Comparison of ENCODE assay signal across 15 mouse cellular contexts in genomic region chr3:102063273-102064120, GRCm38 (mm10). TPM values are rescaled to one million over a fixed set of nuclear protein-coding genes. Genes with fewer than 3 reads are reported as not detected.
DNase-seq lines count a peak whose midpoint lies in the region; ATAC-seq and TF ChIP-seq lines count a peak whose summit lies in the region.
"Had no signal": no experiment of that assay in that cellular context is flagged by ENCODE, and none has a peak within 500 bp of the region (broad histone marks: within the 10 kb centered on the region; RNA-seq: fewer than 3 reads in every experiment).

No protein-coding gene starts in this region.

- no peak for ATAC-seq in heart, embryonic 12.5 days (ENCODE audit: insufficient number of reproducible peaks, low FRiP score)
- ATAC-seq in liver, embryonic 11.5 days (replicated peaks; ENCODE audit: low FRiP score) = no peak
- ATAC-seq in liver, postnatal 0 days = no peak
- ATAC-seq in hindbrain, embryonic 13.5 days (ENCODE audit: low FRiP score) = no peak
- no peak for ATAC-seq in neural tube, embryonic 13.5 days (ENCODE audit: low read depth)

- no peak for TF ChIP-seq EP300 in liver, postnatal 0 days (IDR thresholded peaks at IDR 0.05; ENCODE audit: low read depth)

- no peak overlapping the region for H3K4me2 ChIP-seq in heart, embryonic 12.5 days
- no peak overlapping the region for H3K4me2 ChIP-seq in liver, embryonic 11.5 days
- H3K4me2 ChIP-seq in liver, postnatal 0 days (ENCODE audit: low read depth, low read length) = no peak overlapping the region
- H3K4me2 ChIP-seq in hindbrain, embryonic 13.5 days = no peak overlapping the region
- H3K4me2 ChIP-seq in neural tube, embryonic 13.5 days = no peak overlapping the region
- H3K4me2 ChIP-seq: lung, embryonic 14.5 days had no signal

- H3K27ac ChIP-seq in heart, embryonic 12.5 days (ENCODE audit: poor library complexity, severe bottlenecking) = 0 out of 2 replicates have a peak overlapping the region, but pooled peaks have one; percentile 41
- H3K27ac ChIP-seq in liver, embryonic 11.5 days (ENCODE audit: low read depth, low read length) = peak overlapping the region; percentile 40
- no peak overlapping the region for H3K27ac ChIP-seq in liver, postnatal 0 days (ENCODE audit: low read depth)
- H3K27ac ChIP-seq in hindbrain, embryonic 13.5 days = peak overlapping the region; percentile 63
- H3K27ac ChIP-seq in neural tube, embryonic 13.5 days (replicated peaks) = peak overlapping the region; percentile 79
- H3K27ac ChIP-seq: embryonic facial prominence, embryonic 15.5 days had no signal

- WGBS in heart, embryonic 12.5 days = 66% methylated on average over 10 of the region's 10 CpGs
- 69% methylated on average over 10 of the region's 10 CpGs for WGBS in liver, embryonic 11.5 days
- WGBS in liver, postnatal 0 days (ENCODE audit: insufficient replicate concordance) = 71% methylated on average over 10 of the region's 10 CpGs
- 75% methylated on average over 10 of the region's 10 CpGs for WGBS in hindbrain, embryonic 13.5 days
- 79% methylated on average over 10 of the region's 10 CpGs for WGBS in neural tube, embryonic 13.5 days

- H3K9ac ChIP-seq in heart, embryonic 12.5 days = no peak overlapping the region
- H3K9ac ChIP-seq in liver, embryonic 11.5 days (ENCODE audit: low read depth, low read length) = no peak overlapping the region
- H3K9ac ChIP-seq in liver, postnatal 0 days (replicated peaks) = no peak overlapping the region
- H3K9ac ChIP-seq in hindbrain, embryonic 13.5 days = no peak overlapping the region
- H3K9ac ChIP-seq in neural tube, embryonic 13.5 days = no peak overlapping the region
- H3K9ac ChIP-seq: embryonic facial prominence, embryonic 15.5 days; lung, embryonic 14.5 days had no signal

- DNase-seq in heart, adult 18-20 months = no peak
- DNase-seq in liver, embryonic 11.5 days (ENCODE audit: low spot score) = no peak
- DNase-seq in liver, postnatal 0 days = no peak
- no peak for DNase-seq in layer of hippocampus, adult 9-10 months (ENCODE audit: low spot score)
- DNase-seq in gastrocnemius, postnatal 14 days = no peak
- DNase-seq: adrenal gland, adult 2 months; B cell, adult 2 months; right cerebral cortex, adult 18-20 months had no signal

- H3K36me3 ChIP-seq in heart, embryonic 12.5 days = no peaks in the 10 kb centered on the region
- H3K36me3 ChIP-seq in liver, embryonic 11.5 days (ENCODE audit: control insufficient read depth, insufficient read depth, low read length) = no peaks in the 10 kb centered on the region
- H3K36me3 ChIP-seq in liver, postnatal 0 days (replicated peaks; ENCODE audit: insufficient read depth, low read length) = no peaks in the 10 kb centered on the region
- H3K36me3 ChIP-seq in hindbrain, embryonic 13.5 days = no peaks in the 10 kb centered on the region
- no peaks in the 10 kb centered on the region for H3K36me3 ChIP-seq in neural tube, embryonic 13.5 days
- H3K36me3 ChIP-seq: embryonic facial prominence, embryonic 15.5 days had no signal

- H3K27me3 ChIP-seq in heart, embryonic 12.5 days (replicated peaks) = no peaks in the 10 kb centered on the region
- no peaks in the 10 kb centered on the region for H3K27me3 ChIP-seq in liver, embryonic 11.5 days (replicated peaks; ENCODE audit: control insufficient read depth, insufficient read depth, low read length)
- no peaks in the 10 kb centered on the region for H3K27me3 ChIP-seq in liver, postnatal 0 days (ENCODE audit: insufficient read depth, low read length)
- no peaks in the 10 kb centered on the region for H3K27me3 ChIP-seq in hindbrain, embryonic 13.5 days
- H3K27me3 ChIP-seq in neural tube, embryonic 13.5 days = no peaks in the 10 kb centered on the region
- H3K27me3 ChIP-seq: embryonic facial prominence, embryonic 15.5 days had no signal

- intact Hi-C loops in gastrocnemius, postnatal 14 days (cut with DNase I; ENCODE audit: low total_unique reads) = loop anchor here (5.0 kb wide), 1 partner anchor 166 kb away; no protein-coding TSS in a partner anchor

- no peak overlapping the region for H3K4me3 ChIP-seq in heart, embryonic 12.5 days
- H3K4me3 ChIP-seq in liver, embryonic 11.5 days (ENCODE audit: low read depth, low read length) = no peak overlapping the region
- H3K4me3 ChIP-seq in liver, postnatal 0 days (ENCODE audit: low read depth, low read length) = no peak overlapping the region
- no peak overlapping the region for H3K4me3 ChIP-seq in hindbrain, embryonic 13.5 days
- no peak overlapping the region for H3K4me3 ChIP-seq in neural tube, embryonic 13.5 days
- H3K4me3 ChIP-seq: embryonic facial prominence, embryonic 15.5 days had no signal

- no peaks in the 10 kb centered on the region for H3K9me3 ChIP-seq in heart, embryonic 12.5 days (replicated peaks)
- H3K9me3 ChIP-seq in liver, embryonic 11.5 days (ENCODE audit: control insufficient read depth, low read length) = no peaks in the 10 kb centered on the region
- no peaks in the 10 kb centered on the region for H3K9me3 ChIP-seq in liver, postnatal 0 days (ENCODE audit: low read length)
- H3K9me3 ChIP-seq in hindbrain, embryonic 13.5 days = no peaks in the 10 kb centered on the region
- no peaks in the 10 kb centered on the region for H3K9me3 ChIP-seq in neural tube, embryonic 13.5 days
- H3K9me3 ChIP-seq: embryonic facial prominence, embryonic 15.5 days had no signal

- TF ChIP-seq CTCF in liver, postnatal 0 days (IDR thresholded peaks at IDR 0.05; ENCODE audit: low read depth) = no peak

- peaks cover 61% of the 10 kb centered on the region for H3K4me1 ChIP-seq in heart, embryonic 12.5 days (replicated peaks)
- peaks cover 18% of the 10 kb centered on the region for H3K4me1 ChIP-seq in liver, embryonic 11.5 days (replicated peaks; ENCODE audit: control insufficient read depth, insufficient read depth, low read length)
- no peaks in the 10 kb centered on the region for H3K4me1 ChIP-seq in liver, postnatal 0 days (ENCODE audit: insufficient read depth)
- H3K4me1 ChIP-seq in hindbrain, embryonic 13.5 days (replicated peaks) = no peaks in the 10 kb centered on the region; the same call in 1 of the 2 replicates
- H3K4me1 ChIP-seq in neural tube, embryonic 13.5 days (replicated peaks) = peaks cover 6% of the 10 kb centered on the region; the same call in 1 of the 2 replicates

RNA-seq across cellular contexts. Expression of gene Casq2, which starts 22.7 kb away (rescaled TPM):
- 105 and 108 TPM in 2 replicates for polyA plus RNA-seq in heart, embryonic 12.5 days (2016; fragmentation: Nextera tagmentation; extraction: Ambion mirVana)
- 100 to 1,000 TPM; 895 to 982 TPM for total RNA-seq in heart, adult 18-20 months (2021)
- 0.95 and 1.2 TPM in 2 replicates for polyA plus RNA-seq in liver, embryonic 11.5 days (2014; fragmentation: Nextera tagmentation; extraction: Ambion mirVana)
- 0.66 and 3.9 TPM in 2 replicates for polyA plus RNA-seq in liver, postnatal 0 days (2015; fragmentation: Nextera tagmentation; extraction: Ambion mirVana)
- polyA plus RNA-seq in hindbrain, embryonic 13.5 days (2015; fragmentation: Nextera tagmentation; extraction: Ambion mirVana) = 0.97 and 1.1 TPM in 2 replicates
- polyA plus RNA-seq in neural tube, embryonic 13.5 days (2015; fragmentation: Nextera tagmentation; extraction: Ambion mirVana) = 1.9 and 4.3 TPM in 2 replicates
- total RNA-seq in gastrocnemius, postnatal 14 days (2021) = 100 to 1,000 TPM; 116 to 133 TPM
- total RNA-seq: megakaryocyte-erythroid progenitor cell, adult 5-6 weeks had no signal

RNA-seq across cellular contexts. Expression of gene Nhlh2, which starts 53.6 kb away (rescaled TPM):
- 0.09 and 0.14 TPM in 2 replicates for polyA plus RNA-seq in heart, embryonic 12.5 days (2016; fragmentation: Nextera tagmentation; extraction: Ambion mirVana)
- not detected for total RNA-seq in heart, adult 18-20 months (2021)
- polyA plus RNA-seq in liver, embryonic 11.5 days (2014; fragmentation: Nextera tagmentation; extraction: Ambion mirVana) = 0.09 and 0.19 TPM in 2 replicates
- not detected in 2 replicates for polyA plus RNA-seq in liver, postnatal 0 days (2015; fragmentation: Nextera tagmentation; extraction: Ambion mirVana)
- 80.8 and 99.8 TPM in 2 replicates for polyA plus RNA-seq in hindbrain, embryonic 13.5 days (2015; fragmentation: Nextera tagmentation; extraction: Ambion mirVana)
- 72.7 and 75.5 TPM in 2 replicates for polyA plus RNA-seq in neural tube, embryonic 13.5 days (2015; fragmentation: Nextera tagmentation; extraction: Ambion mirVana)
- not detected for total RNA-seq in gastrocnemius, postnatal 14 days (2021)
- total RNA-seq: adrenal gland, adult 2 months; megakaryocyte-erythroid progenitor cell, adult 5-6 weeks had no signal
- polyA plus RNA-seq: adrenal gland, adult 2 months; heart, embryonic 14.5 days; lung, embryonic 14.5 days had no signal

Comparison
In these comparisons a context has a peak if more than half of its experiments do, and no peak if none do; other contexts are left out.
1. RNA of gene Casq2, which starts 22.7 kb away (polyA plus RNA-seq): 105 to 108 TPM in heart, embryonic 12.5 days; 1.9 to 4.3 TPM in neural tube, embryonic 13.5 days, 0.97 to 1.1 TPM in hindbrain, embryonic 13.5 days, 0.95 to 1.2 TPM in liver, embryonic 11.5 days and 0.66 to 3.9 TPM in liver, postnatal 0 days; every median in the first group is over 10 times any median in the second.
2. RNA of gene Nhlh2, which starts 53.6 kb away (polyA plus RNA-seq): 80.8 to 99.8 TPM in hindbrain, embryonic 13.5 days and 72.7 to 75.5 TPM in neural tube, embryonic 13.5 days; 0.09 to 0.19 TPM in liver, embryonic 11.5 days, 0.09 to 0.14 TPM in heart, embryonic 12.5 days and not detected in liver, postnatal 0 days; every median in the first group is over 10 times any median in the second.